Mouse (Mus musculus): ENCODE results near the gene Dhx16.
"Not testable (repeated sequence)": the region's sequence is repeated elsewhere in the genome, so short reads cannot be mapped to it uniquely, and the experiment has no call there.

- TF ChIP-seq CTCF (IDR thresholded peaks at IDR 0.05; ENCODE audit: extremely low read depth, insufficient read length, insufficient replicate concordance, low read depth, low read length); POLR2A (IDR thresholded peaks at IDR 0.05; ENCODE audit: low read depth, low read length): not testable (repeated sequence)
Measured at GRCm38 (mm10) chr17:35839002-35839401, 40.6 kb upstream of the Dhx16 start.

All from small intestine, adult 2 months (tissue).